Mouse (Mus musculus) regulatory T cell (primary cell): ENCODE results near the gene Slc4a1.

Source experiments
- in situ Hi-C: fragments of 300-600 bp; cut with MboI, MseI; formaldehyde crosslinking; loops from one replicate; pipeline ENCODE4 v1.15.1; 2025; ENCODE audit warnings: high pct_unique_total_duplicates

The Slc4a1 gene

DNA sequence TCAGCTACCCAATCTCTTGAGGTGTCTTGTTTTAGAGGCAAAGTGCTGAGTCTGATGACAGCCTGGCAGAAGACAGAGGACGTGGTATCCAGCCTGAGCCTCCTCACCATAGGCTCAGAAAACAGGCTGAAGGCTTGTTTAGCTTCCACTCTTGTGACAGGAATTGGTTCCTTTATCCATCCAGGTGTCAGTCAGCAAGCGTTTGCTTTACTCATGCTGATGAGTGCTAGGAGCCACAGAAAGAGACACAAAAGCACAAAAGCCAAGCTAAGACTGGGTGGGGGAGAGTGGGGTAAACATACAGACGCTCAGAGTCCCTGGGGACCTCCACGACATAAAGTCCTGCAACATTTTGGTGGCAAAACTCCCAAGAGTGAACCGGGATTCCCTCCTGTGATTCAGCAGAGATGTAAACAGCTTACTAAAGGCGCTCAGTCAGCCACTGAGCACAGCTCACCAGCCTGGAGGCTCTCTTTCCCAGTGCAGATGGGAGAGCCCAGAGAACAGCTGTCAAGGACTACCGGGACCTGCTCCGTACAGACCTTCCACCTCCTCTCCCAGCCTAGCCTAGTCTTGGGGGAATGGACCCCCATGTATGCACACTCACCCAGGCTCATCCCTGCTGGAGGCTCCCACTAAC lies 10.3 kb upstream of the Slc4a1 start:
- in situ Hi-C loops, result no loop called here

DNA sequence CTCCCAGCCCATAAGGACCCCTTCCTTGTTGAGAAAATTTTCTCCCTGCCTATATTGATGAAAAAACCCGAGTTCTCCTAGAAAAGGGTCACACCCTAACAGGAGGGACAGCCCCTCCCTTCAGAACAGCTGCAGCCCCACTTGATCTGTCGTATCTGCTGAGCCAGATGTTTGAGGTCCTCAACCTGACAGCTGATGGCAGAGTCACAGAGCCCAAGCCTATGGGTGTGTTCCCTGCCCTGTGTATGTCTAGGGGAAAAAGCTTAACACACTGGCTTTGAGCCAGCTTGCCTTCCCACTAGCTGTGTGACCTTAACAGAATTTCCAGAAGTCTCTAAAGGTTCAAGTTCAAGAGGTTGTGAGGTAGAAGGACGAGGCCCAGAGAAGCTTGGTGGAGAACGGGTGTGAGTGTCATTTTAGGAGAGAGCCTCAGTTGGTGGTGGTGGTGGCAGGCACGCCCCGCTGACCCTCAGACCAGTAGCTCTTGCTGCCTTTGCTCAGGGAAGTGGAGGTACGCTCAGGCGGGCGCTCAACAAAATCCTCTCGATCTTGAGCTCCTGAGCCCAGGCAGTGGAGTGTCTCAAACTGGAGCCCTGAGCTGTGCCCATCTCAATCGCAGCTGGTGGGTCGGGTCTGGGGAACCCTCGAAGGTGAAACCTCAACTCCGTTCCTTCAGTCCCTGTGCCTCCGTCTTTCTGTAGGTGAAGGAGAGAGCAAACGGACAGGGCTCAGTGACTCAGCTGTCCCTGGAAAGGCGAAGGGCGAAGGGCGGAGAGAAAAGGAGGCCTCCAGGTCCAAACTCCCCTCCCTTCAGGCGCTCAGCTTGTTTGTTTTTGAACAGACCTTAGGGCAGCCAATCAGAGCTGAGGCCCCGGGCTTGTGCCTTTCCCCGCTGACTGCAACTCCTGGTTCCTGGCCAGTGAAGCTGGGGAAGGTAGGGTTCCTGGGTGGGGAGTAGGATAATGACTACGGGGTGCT lies 9.5 kb upstream of the Slc4a1 start:
- in situ Hi-C loops, result no loop called here

DNA sequence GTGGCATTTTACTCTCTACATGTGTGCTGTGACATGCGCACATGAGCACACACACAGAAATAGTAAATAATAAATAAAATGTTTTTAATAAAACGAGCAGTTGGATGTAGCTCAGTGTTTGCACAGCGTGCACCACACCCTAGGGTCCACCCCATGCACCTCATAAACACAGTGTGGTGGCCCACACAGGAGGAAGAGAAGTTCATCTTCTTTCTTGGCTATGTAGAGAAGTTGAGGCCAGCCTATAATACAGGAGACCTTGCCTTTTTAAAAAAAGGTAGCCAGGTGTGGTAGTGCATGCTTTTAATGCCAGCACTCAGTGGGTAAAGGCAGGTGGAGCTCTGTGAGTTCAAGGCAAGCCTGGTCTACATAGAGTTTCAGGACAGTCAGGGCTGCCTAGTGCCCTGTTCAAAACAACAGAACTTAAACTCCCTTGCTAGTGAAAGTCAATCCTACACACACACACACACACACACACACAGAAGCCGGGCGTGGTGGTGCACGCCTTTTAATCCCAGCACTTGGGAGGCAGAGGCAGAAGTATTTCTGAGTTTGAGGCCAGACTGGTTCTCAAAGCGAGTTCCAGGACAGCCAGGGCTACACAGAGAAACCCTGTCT lies 8.2 kb upstream of the Slc4a1 start:
- in situ Hi-C loops, result no loop called here

- in situ Hi-C loops, result no loop called here
These were observed 7.6 kb upstream of the Slc4a1 start for GRCm38 (mm10) chr11:102373646-102374045.

DNA sequence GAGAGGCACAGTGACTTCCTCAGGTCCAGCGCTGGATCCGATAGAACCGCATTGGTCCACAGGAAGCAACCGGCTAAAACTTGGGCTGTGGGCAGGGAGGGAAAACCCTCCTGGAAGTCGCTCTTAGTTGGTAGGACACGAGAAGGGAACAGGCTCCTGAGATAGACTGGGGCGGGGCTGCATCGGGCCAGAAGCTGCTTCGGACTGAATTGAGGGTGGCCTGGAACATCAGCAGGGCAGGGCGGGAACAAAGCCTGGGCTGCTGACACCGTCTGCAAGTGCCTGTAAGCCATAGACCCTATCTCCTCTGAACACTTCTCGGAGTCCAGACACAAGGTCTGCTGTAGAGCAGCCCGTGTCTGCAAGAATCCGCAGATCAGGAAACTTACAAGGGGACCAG lies 6.9 kb upstream of the Slc4a1 start:
- in situ Hi-C loops, result no loop called here

DNA sequence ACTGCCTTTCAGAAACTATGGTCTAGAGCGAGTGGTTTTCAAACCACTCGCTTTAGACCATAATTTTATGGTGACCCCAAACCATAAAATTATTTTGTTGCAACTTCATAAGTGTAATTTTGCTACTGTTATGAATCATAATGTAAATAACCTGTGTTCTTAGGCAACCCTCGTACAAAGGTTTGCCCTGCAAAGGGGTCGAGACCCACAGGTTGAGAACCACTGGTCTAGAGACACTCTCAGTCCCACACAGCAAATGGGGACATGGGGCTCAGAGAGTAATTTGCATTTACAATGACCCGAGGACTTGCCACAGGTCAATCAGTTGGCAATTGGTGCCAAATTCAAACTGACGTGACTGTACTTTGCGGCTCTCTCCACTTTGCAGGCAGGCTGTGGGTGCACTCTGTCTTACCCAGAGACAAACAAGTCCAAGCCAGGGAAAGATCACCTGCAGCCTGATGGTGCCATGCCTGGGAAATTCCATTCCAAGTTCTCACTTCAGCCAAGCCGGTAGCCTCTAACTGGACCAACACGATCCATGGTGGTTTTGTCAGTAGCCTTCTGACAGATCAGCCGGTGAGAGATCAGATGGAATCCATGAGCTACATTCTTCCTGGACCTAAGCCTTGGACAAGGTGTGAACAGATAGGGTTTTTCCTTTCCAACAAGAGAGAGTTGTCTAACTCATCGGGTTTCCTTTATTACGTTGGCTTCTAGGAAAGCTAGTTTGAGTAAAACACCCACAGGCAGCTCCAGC lies 6.1 kb upstream of the Slc4a1 start:
- in situ Hi-C loops, result no loop called here

- in situ Hi-C loops, result no loop called here
These were observed 4.3 kb upstream of the Slc4a1 start for GRCm38 (mm10) chr11:102370285-102370684.

GRCm38 (mm10) chr11:102369263-102369662 lies 3.3 kb upstream of the Slc4a1 start:
- in situ Hi-C loops, result no loop called here

- in situ Hi-C loops, result no loop called here
These were observed 2.3 kb upstream of the Slc4a1 start for GRCm38 (mm10) chr11:102368347-102368746.

DNA sequence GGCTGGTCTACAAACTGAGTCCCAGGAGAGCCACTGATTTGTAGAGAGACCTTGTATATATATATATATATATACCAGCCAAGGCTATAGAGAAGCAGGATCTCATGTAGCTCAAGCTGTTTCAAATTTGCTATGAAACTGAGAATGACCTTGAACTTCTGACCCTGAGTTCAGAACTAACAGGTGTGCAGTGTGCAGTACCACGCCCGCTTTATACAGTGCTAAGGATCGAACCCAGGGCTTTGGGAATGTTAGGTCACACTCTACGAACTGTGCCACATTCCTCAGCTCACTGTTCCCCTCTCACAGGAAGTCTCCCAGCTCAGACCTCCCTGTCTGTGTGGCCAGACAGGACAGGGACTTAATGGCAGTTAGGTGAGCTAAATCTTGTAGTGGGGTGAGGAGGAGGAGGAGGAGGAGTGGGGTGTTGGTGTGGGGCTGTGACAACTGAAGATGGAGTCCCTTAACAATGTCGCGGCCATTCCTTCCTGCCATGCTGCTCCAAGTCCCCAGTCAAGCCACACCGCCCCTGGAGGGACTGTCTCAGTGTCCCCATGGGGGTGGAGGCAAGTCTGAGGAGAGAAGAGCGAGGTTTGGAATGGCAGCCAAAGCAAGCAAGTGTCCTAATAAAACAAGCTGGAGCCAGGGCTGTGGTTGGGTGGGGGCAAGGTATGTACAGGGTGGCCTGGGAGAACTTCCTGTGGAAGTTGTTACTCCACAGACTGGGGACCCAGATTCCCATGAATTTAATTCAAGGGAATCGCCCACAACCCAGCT lies 1.7 kb upstream of the Slc4a1 start:
- in situ Hi-C loops, result no loop called here

GRCm38 (mm10) chr11:102365699-102366098 lies 304 bp downstream of the Slc4a1 start:
- in situ Hi-C loops, result no loop called here

- in situ Hi-C loops, result no loop called here
These were observed 1.2 kb downstream of the Slc4a1 start for GRCm38 (mm10) chr11:102364570-102365371.

GRCm38 (mm10) chr11:102363623-102364022 lies 2.4 kb downstream of the Slc4a1 start:
- in situ Hi-C loops, result no loop called here

DNA sequence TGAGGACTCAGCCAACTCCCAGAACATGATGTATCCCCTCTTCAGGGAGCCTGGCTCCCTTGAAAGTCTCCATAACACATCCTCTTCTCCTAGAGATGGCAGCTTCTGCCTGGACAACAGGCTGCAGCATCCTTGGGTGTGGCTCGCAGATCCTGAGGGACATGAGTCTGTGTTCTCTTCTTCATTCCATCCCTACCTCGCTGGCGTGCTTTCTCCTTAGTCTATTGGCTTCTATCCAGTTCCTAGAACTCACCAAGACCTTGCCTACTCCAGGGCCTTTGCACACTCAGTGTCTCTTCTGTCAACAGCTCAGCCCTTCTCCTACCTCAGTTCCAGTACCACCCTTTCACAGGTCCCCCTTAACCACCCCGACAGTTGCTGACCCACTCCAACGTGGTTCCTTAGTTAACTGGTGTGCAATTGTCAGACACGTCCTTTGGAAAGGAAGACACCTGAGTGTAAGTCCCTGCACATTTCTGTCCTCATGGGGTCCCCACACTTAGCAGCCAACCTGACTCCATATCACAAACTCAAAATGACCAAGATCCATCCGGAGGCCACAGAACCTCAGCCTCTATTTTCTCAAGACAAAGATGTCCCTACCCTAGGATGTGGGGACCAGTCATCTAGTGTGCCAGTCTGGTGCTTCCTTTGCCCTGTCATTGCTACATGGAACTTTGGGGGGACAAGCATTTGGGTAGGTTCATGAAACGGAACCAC lies 4.1 kb downstream of the Slc4a1 start:
- in situ Hi-C loops, result no loop called here

DNA sequence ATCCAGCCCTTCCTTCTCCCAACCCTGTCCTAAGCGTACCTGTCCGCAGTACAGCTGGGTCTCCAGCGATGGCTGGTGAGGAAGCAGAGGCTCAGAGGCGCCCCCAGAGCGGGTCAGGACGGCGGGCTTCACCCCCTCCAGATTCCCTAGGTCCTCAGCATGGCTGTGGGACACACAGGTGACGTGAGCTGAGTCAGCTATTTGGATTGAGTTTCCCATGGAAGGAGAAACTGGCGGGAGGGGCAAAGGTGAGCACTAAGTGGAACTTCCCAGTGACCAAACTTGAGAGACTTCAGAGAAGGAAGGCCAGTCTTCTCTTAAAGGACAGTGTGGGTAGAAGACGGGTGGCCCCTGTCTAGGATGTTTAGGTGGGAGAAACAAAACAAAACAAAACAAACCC lies 7.6 kb downstream of the Slc4a1 start:
- in situ Hi-C loops, result no loop called here

DNA sequence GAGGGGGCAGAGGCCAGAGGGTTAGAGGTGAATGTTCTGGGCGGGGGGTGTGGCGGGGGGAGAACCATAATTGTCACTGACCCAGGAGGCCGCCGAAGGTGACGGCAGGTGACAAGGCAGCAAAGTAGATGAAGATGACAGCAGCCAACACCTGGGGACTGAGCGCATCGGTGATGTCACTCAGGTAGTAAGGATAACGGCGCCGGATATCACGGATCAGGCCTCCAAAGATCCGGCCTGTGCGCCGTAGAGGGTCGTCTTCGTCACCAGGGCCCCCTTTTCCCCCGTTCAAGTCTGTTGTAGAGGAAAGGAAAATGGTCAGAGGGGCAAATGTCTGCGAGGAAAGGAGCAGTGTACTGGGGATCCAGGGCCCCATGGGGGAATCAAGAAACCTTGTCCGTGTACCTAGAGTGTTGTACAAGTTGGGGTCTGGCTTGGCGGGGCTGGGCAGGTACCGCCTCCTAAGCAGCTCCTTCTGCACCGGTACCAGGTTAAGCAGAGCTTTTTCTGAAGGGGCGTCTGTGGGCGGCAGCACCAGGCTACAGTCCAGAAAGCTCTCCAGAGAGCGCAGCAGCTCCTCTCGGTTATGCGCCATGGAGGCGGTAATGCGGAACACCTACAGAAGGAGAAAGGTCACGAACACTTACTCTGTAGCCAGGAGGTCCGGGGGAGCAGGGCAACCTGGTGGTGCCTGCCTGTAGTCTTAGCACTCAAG lies 9.2 kb downstream of the Slc4a1 start:
- in situ Hi-C loops, result no loop called here

- in situ Hi-C loops, result no loop called here
These were observed 9.8 kb downstream of the Slc4a1 start for GRCm38 (mm10) chr11:102356190-102356589.

DNA sequence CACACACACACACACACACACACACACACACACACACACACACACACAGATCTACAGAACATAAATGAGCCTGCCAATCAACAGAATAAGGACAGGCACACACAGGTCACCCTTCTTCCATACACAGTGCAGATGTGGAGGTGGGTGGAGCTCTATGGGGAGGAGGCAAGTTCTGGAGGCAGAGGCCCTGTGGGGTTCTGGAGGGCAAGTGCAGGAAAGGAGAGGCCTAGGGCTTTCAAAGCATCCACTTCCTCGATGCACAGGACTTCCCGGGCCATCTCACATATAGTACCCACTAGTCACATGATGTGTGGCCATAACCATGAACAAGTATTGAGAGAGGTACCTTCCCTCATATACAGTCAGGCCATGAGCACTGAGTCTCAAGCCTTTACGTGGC lies 10.5 kb downstream of the Slc4a1 start:
- in situ Hi-C loops, result no loop called here

DNA sequence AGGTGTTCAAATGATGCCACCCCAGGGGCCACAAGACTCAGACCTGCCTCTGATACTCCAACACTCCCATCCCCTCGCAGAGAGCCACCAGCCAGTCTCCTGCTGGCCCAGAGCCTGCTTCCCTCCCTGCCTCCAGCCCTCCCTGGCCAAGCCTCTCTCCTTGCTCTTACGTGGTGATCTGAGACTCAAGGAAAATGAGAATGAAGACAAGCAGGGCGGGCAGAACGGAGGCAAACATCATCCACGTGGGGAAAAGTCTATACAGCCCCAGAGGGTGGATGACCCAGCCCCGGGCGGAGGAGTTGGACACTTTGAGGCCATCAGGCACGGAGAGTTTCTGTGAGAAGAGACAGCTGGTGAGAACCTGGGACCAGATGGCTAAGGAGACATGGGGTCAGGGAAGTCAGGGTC lies 13.0 kb downstream of the Slc4a1 start:
- in situ Hi-C loops, result no loop called here
